ENCODE assay signal across 8 mouse cellular contexts in the genomic region with DNA sequence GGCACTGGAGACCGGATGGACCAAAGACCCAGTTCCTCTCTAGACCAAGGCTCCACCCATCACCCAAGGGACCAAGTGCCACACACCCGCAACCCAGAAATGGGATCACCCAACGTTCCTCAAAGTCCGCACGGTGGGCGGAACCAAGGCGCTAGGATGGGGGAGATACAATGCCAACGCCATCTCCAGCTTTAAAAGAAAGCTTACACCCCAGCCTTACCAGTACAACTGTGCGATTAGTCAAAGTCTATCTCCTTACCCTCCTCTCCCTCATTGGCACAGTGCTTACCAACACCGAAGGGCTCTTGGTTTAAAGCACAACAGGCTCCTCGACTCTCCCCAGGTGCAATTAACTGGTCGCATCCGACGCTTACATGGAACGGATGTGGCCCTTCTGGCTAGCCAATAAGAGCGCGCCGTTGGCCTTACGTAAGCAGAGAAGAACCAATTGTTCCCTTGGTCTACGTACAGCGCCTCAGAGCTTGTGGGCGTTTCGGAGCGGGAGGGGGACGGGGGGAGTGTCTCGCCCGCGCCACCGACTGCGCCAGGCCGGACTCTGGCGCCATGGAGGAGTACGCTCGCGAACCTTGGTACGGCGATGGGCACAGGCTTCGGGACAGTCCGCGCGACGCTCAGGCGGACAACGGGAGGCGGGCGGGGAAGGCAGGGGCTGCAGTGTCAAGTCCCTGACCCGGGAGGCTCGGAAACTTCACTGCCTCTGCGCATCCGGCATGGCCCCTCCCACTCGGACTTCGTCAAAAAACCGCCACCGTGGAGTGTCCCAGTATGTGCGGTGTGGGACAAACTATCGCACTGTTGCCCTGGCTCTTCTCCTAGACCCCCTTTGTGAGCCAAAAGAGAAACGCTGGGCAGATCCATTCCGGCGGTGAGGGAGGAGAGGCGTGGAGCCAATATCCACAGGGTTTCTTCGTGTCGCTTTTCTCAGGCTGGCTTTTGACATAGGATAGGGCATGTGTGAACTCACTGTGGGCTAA. TPM values are rescaled to one million over a fixed set of nuclear protein-coding genes. Genes with fewer than 3 reads are reported as not detected.
DNase-seq lines count a peak whose midpoint lies in the region; ATAC-seq and TF ChIP-seq lines count a peak whose summit lies in the region.

Pqbp1 (minus strand) TSS at position 390 of the 995 bp plus-strand sequence.
Timm17b (plus strand) TSS at position 478 of the 995 bp plus-strand sequence.

- H3K4me1 ChIP-seq in ES-E14 (ENCODE audit: control insufficient read depth in 2 of 2, insufficient read depth in 2 of 2, low read length in 2 of 2, poor library complexity in 1 of 2): no peaks in the 10 kb centered on the region
- H3K4me1 ChIP-seq in forebrain, embryonic 15.5 days: peaks cover 13% of the 10 kb centered on the region
- H3K4me1 ChIP-seq in lung, adult 2 months (ENCODE audit: control insufficient read depth, insufficient read depth, low read length): no peaks in the 10 kb centered on the region; the same call in 1 of the 2 replicates

- peak within 1 kb of the TSS; percentile 85 for H3K9ac ChIP-seq in ES-E14 (ENCODE audit: insufficient read depth, low read depth, low read length, poor library complexity, severe bottlenecking)
- H3K9ac ChIP-seq in forebrain, embryonic 15.5 days (replicated peaks): peak within 1 kb of the TSS; percentile 64

- no peak for DNase-seq in ES-E14 (ENCODE audit: low read depth, low spot score)
- DNase-seq in cerebellum, adult 11-12 months: peak; percentile 93
- DNase-seq in heart, postnatal 25 days (ENCODE audit: low spot score): peak; percentile 82
- DNase-seq in layer of hippocampus, adult 18-20 months (ENCODE audit: low spot score in 2 of 2): peak; percentile 83 to 92
- DNase-seq in lung, adult 2 months: peak; percentile 81
- peak; percentile 80 to 86 for DNase-seq in thymus, adult 18-20 months

- peak within 1 kb of the TSS; percentile 85 to 93 for H3K4me3 ChIP-seq in ES-E14 (ENCODE audit: insufficient read depth in 1 of 2, low read depth in 1 of 2, low read length in 2 of 2, poor library complexity in 1 of 2, severe bottlenecking in 1 of 2)
- peak within 1 kb of the TSS; percentile 67 for H3K4me3 ChIP-seq in forebrain, embryonic 15.5 days
- H3K4me3 ChIP-seq in lung, adult 2 months (replicated peaks; ENCODE audit: extremely low read depth, low read depth, low read length): peak within 1 kb of the TSS; percentile 92

- intact Hi-C loops in heart, postnatal 25 days (cut with DNase I): loop anchor here (10.0 kb wide), 1 partner anchor 176 kb away; the partner anchor contains the start of gene Suv39h1

- WGBS in forebrain, embryonic 15.5 days: 18% methylated on average over 62 of the region's 62 CpGs
- WGBS in lung, adult 2 months: 26% methylated on average over 62 of the region's 62 CpGs

- peak within 1 kb of the TSS; percentile 49 for H3K4me2 ChIP-seq in forebrain, embryonic 15.5 days (replicated peaks)

- H3K9me3 ChIP-seq in ES-E14 (ENCODE audit: control insufficient read depth, insufficient read depth, low read depth, low read length): no peaks in the 10 kb centered on the region
- H3K9me3 ChIP-seq in forebrain, embryonic 15.5 days: no peaks in the 10 kb centered on the region

- peaks cover 12% of the 10 kb centered on the region for H3K36me3 ChIP-seq in ES-E14 (ENCODE audit: control insufficient read depth, insufficient read depth, low read length, poor library complexity, severe bottlenecking)
- H3K36me3 ChIP-seq in forebrain, embryonic 15.5 days: peaks cover 12% of the 10 kb centered on the region; the same call in 1 of the 2 replicates

- peak; percentile 63; the same call in 1 of the 2 replicates for TF ChIP-seq POLR2A in lung, adult 2 months (IDR thresholded peaks at IDR 0.05; ENCODE audit: borderline replicate concordance, extremely low read depth, low read depth, low read length)

- peak within 1 kb of the TSS; percentile 74 for H3K27ac ChIP-seq in ES-E14 (ENCODE audit: insufficient read depth, low read depth, low read length, poor library complexity, severe bottlenecking)
- peak within 1 kb of the TSS; percentile 92 for H3K27ac ChIP-seq in forebrain, embryonic 15.5 days (replicated peaks)

- in situ Hi-C loops in ES-E14 (cut with MboI; ENCODE audit: low sequenced_read_pairs in 2 of 2, unreplicated experiment in 2 of 2): no loop called here

- ATAC-seq in forebrain, embryonic 15.5 days (replicated peaks): peak; percentile 99
- ATAC-seq in neutrophil, adult 5-6 weeks (ENCODE audit: extremely low read depth, insufficient number of reproducible peaks, low FRiP score, poor library complexity, severe bottlenecking): peak; percentile 93

- no peak for TF ChIP-seq CTCF in lung, adult 2 months (IDR thresholded peaks at IDR 0.05; ENCODE audit: insufficient read depth, low read length)

- H3K27me3 ChIP-seq in forebrain, embryonic 15.5 days: no peaks in the 10 kb centered on the region

TF ChIP-seq in ES-E14, 5 proteins besides CTCF, POLR2A, EP300 and RAD21:
- TF ChIP-seq MAFK (IDR thresholded peaks at IDR 0.05; ENCODE audit: insufficient read depth, low read depth, low read length): no peak
- TF ChIP-seq ZC3H11A (IDR thresholded peaks at IDR 0.05; ENCODE audit: borderline replicate concordance, low read depth, low read length): no peak
- TF ChIP-seq ZNF384 (IDR thresholded peaks at IDR 0.05; ENCODE audit: low read depth, low read length): no peak
- TF ChIP-seq CHD2 (IDR thresholded peaks at IDR 0.05; ENCODE audit: low read depth, low read length): no peak
- no peak for TF ChIP-seq HCFC1 (IDR thresholded peaks at IDR 0.05; ENCODE audit: borderline replicate concordance, insufficient read depth, low read length)

RNA-seq across cellular contexts. Expression of gene Pqbp1, which starts in this region (rescaled TPM):
- total RNA-seq in ES-E14 (2012; rRNA removed): 47.3 and 69.9 TPM in 2 replicates
- 207 and 210 TPM in 2 replicates for polyA plus RNA-seq in forebrain, embryonic 15.5 days (2015; fragmentation: Nextera tagmentation; extraction: Ambion mirVana)
- 10 to 100 TPM; 22.1 to 22.7 TPM for total RNA-seq in heart, postnatal 25 days (2021)
- 10 to 100 TPM; 93.4 to 96.7 TPM for total RNA-seq in layer of hippocampus, adult 18-20 months (2021)
- 44.4 and 53.6 TPM in 2 replicates for polyA plus RNA-seq in lung, adult 2 months (2012; rRNA removed)
- total RNA-seq in neutrophil, adult 5-6 weeks (2017): 190 and 213 TPM in 2 replicates

RNA-seq across cellular contexts. Expression of gene Timm17b, which starts in this region (rescaled TPM):
- total RNA-seq in ES-E14 (2012; rRNA removed): 39.2 and 58.5 TPM in 2 replicates
- polyA plus RNA-seq in forebrain, embryonic 15.5 days (2015; fragmentation: Nextera tagmentation; extraction: Ambion mirVana): 160 and 165 TPM in 2 replicates
- total RNA-seq in heart, postnatal 25 days (2021): 10 to 100 TPM; 49.5 to 50.1 TPM
- total RNA-seq in layer of hippocampus, adult 18-20 months (2021): 10 to 100 TPM; 21.9 to 23.8 TPM
- polyA plus RNA-seq in lung, adult 2 months (2012; rRNA removed): 31.6 and 34.7 TPM in 2 replicates
- total RNA-seq in neutrophil, adult 5-6 weeks (2017): 33.0 and 43.4 TPM in 2 replicates
